Mouse (Mus musculus): Measurements from ENCODE around the gene Olfr868.

Olfr868 gene

DNA sequence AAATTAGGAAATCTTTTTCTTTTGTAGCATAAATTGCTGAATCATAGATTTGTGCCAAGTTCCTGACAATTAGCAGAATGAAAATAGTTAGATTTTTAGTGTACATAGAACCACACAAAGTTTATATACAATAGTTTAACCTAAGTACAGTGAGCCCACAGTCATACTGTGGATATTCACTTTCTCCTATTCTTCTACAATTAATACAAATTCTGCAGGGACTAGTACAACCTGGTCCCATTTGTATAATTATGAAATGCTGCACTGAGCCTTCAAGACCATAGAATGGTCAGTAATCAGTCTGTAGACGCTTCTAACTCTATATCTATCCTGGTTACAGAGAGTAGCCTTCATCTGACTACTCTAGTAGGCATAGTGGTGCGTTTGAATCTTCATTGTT lies at the start of gene Olfr868:
Gene Olfr868 (plus strand): TSS at position 301 of the 400 bp plus-strand sequence.
- no peak for DNase-seq

DNA sequence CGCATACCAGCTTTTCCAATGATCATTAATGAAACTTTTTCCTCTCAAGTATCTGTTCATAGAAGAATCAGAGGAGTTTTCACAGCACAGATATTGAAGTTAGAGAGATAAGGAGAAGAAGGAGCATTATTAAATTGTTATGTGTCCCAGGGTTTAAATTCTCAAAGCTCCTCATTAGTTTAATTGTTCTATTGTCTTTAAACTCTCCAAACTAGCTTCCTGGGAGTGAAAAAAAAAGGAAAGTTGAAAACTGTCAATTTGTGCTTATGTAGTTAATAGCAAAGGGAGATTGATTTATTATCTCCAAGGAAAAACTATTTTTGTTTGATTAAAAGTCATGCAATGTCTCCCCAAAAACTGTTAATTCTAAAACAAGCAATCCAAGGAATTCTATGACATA lies 41.0 kb upstream of the Olfr868 start, which contains the start of gene Olfr867:
Gene Olfr867 (minus strand): TSS at position 101 of the 400 bp plus-strand sequence.
- DNase-seq = no peak

DNA sequence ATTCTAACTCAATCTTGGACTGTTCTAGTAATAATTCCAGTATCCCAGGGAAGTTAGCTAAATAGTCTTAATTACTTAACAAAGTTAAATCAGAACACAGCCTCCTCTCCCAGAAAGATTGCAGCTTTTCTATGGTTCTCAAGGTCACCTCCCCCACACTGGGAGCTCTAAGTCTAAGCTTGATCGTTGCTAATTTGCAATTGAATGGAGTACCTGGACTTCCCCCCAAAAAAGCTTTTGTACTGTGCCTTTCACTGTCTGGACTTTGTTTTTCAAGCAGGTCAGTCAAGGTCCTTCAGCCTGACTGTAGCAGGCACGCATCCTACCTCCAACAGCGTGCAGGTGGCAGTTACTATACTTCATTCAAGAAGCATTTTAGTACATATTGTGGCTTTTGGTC lies 28.2 kb upstream of the Olfr868 start:
- DNase-seq = no peak

DNA sequence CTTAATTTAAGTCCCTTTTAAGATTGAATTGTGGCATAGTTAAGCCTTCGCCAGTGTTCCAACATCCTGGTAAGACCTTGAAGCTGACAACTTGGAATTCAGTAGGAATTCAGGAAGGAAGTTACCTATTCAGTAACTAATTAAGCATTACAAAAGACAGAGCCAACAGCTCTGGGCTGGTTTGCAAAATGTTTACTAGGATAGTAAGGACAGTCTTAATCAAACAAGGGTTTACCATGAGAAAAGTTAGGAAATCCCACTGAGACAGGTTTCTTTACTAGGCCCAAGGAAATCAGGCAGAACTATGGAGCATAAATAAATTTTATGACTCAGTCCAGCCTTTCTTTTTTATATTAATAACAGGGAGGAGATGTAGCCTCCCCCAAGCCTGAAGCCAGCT lies 27.1 kb upstream of the Olfr868 start:
- DNase-seq = no peak

DNA sequence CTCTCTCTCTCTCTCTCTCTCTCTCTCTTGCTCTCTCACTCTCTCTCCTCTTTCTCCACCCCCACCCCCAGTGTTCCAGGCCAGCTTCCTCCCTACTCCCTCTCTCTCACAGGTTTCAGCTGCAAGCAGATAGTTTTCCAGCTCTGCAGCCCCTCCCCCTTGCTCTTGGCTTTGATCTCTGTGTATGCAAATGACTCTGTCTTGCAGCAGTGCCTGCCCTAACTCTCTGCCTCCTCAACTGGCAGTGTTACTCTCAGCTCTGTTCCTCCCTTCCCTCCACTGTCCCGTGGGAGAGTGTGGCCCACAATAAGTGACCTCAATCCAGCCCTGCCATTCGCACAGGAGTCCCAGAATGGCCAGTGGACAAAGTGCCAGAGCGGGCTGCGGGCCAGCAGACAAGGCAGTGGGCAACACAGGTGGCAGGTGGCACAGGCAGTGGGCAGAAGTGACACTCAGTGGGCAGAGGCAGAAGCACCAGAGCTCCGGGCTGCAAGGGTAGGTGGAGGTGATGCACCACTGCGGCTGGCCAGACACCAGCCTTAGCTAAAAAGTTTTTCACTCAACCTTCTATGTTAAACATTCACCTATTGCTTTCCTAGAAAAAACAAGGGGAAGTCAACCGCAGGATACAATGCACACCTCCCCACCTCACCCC lies 24.8 kb upstream of the Olfr868 start:
- DNase-seq = no peak

DNA sequence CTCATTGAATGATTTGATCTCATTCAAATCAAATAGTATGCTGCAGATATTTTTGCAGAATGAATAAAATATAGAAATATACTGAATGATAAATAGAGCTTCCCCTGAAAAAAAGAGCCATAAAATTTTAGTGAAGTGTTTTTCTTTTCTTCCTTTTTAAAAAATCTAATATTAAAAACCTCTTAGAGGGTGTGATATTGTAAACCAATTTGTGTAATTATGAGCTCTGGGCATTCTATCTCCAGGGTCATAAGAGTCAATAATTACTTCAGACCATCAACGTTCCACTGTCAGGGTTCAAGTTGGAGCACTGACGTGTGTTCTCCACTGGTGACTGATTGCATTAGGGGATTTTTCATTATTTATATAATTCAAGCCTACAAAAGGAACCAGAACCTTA lies 30.3 kb downstream of the Olfr868 start, which contains the start of gene Olfr869:
Gene Olfr869 (plus strand): TSS at position 301 of the 400 bp plus-strand sequence.
- no peak for DNase-seq

DNA sequence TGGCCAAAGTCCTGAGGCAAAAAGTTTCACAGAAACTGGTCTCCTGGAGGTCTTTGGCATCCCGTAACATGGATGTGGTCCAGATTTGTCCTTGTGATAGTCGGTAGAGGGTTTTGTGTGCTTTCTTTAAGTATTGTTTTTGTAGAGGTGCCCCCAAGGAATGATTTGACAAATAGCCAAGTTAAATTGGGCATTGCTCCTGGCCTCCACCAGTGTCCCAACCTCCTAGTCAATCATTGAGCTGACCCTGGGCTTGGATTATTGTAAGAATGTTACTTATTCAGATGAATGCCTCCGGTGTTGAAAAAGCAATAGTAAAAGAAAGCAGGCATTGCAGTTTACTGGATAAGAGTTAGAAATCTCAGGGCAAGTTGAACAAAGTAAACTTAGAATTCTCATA lies 51.3 kb downstream of the Olfr868 start:
- no peak for DNase-seq
